ENCODE assay signal across 24 mouse cellular contexts in genomic region chr1:171938952-171939948, GRCm38 (mm10). TPM values are rescaled to one million over a fixed set of nuclear protein-coding genes. Genes with fewer than 3 reads are reported as not detected.
DNase-seq lines count a peak whose midpoint lies in the region; ATAC-seq lines count a peak whose summit lies in the region.
"Had no signal": no experiment of that assay in that cellular context is flagged by ENCODE, and none has a peak within 500 bp of the region (broad histone marks: within the 10 kb centered on the region; RNA-seq: fewer than 3 reads in every experiment).

No protein-coding gene starts in this region.

- H3K9ac ChIP-seq in embryonic facial prominence, embryonic 11.5 days (replicated peaks; ENCODE audit: low read length) = no peak overlapping the region
- H3K9ac ChIP-seq: embryonic facial prominence, embryonic 13.5 days; limb, embryonic 13.5 days; liver, embryonic 14.5 days had no signal

- H3K27ac ChIP-seq in embryonic facial prominence, embryonic 11.5 days (replicated peaks; ENCODE audit: low read depth, low read length) = no peak overlapping the region
- no peak overlapping the region for H3K27ac ChIP-seq in embryonic facial prominence, embryonic 10.5 days (replicated peaks)
- H3K27ac ChIP-seq: embryonic facial prominence, embryonic 13.5 days; gastrocnemius, adult 2 months; limb, embryonic 13.5 days; liver, embryonic 14.5 days had no signal

- 0 out of 2 replicates have a peak, but pooled peaks have one; percentile 48 for ATAC-seq in embryonic facial prominence, embryonic 11.5 days (replicated peaks; ENCODE audit: insufficient number of reproducible peaks, low FRiP score, low TSS enrichment, low read depth)
- peak; percentile 63 for ATAC-seq in megakaryocyte-erythroid progenitor cell, adult 5-6 weeks (replicated peaks; ENCODE audit: low FRiP score, low TSS enrichment, poor library complexity, severe bottlenecking)
- ATAC-seq: forebrain, embryonic 16.5 days; hindbrain, embryonic 16.5 days; lung, postnatal 0 days had no signal

- H3K9me3 ChIP-seq in embryonic facial prominence, embryonic 11.5 days (replicated peaks; ENCODE audit: control insufficient read depth, low read length) = no peaks in the 10 kb centered on the region
- H3K9me3 ChIP-seq in embryonic facial prominence, embryonic 10.5 days = no peaks in the 10 kb centered on the region
- H3K9me3 ChIP-seq: embryonic facial prominence, embryonic 13.5 days; limb, embryonic 13.5 days had no signal

- H3K4me3 ChIP-seq in embryonic facial prominence, embryonic 11.5 days (ENCODE audit: low read depth, low read length) = no peak overlapping the region
- H3K4me3 ChIP-seq in embryonic facial prominence, embryonic 10.5 days = no peak overlapping the region
- H3K4me3 ChIP-seq: embryonic facial prominence, embryonic 13.5 days; gastrocnemius, adult 2 months; limb, embryonic 13.5 days; megakaryocyte, embryonic 14.5 days had no signal

- H3K27me3 ChIP-seq in embryonic facial prominence, embryonic 11.5 days (ENCODE audit: control insufficient read depth, insufficient read depth, low read length) = no peaks in the 10 kb centered on the region
- H3K27me3 ChIP-seq in embryonic facial prominence, embryonic 10.5 days (replicated peaks; ENCODE audit: low read depth, poor library complexity, severe bottlenecking) = no peaks in the 10 kb centered on the region
- H3K27me3 ChIP-seq: embryonic facial prominence, embryonic 13.5 days; limb, embryonic 13.5 days; megakaryocyte, embryonic 14.5 days had no signal

- H3K4me1 ChIP-seq in embryonic facial prominence, embryonic 11.5 days (ENCODE audit: control insufficient read depth, insufficient read depth, low read length) = no peaks in the 10 kb centered on the region
- H3K4me1 ChIP-seq in embryonic facial prominence, embryonic 10.5 days = no peaks in the 10 kb centered on the region
- H3K4me1 ChIP-seq: embryonic facial prominence, embryonic 13.5 days; limb, embryonic 13.5 days; megakaryocyte, embryonic 14.5 days had no signal

- H3K4me2 ChIP-seq in embryonic facial prominence, embryonic 11.5 days (ENCODE audit: low read depth, low read length) = no peak overlapping the region
- H3K4me2 ChIP-seq: embryonic facial prominence, embryonic 13.5 days; limb, embryonic 13.5 days had no signal

- no peak for DNase-seq in embryonic facial prominence, embryonic 11.5 days (ENCODE audit: low spot score)
- DNase-seq in embryonic facial prominence, embryonic 10.5 days (ENCODE audit: low spot score) = no peak
- peak; percentile 12 to 15 for DNase-seq in right cerebral cortex, adult 2 months (ENCODE audit: low spot score in 2 of 2)
- DNase-seq in right cerebral cortex, postnatal 4 days = no peak
- no peak for DNase-seq in kidney, postnatal 14 days
- DNase-seq in retina, postnatal 1 day = no peak
- DNase-seq in testis, postnatal 10 days (ENCODE audit: low spot score) = no peak
- DNase-seq: adrenal gland, postnatal 25 days; cerebellum, adult 2 months; gastrocnemius, adult 2 months; heart, postnatal 36 days; kidney, adult 18-20 months; kidney, postnatal 25 days; layer of hippocampus, adult 9-11 months had no signal

- WGBS in embryonic facial prominence, embryonic 11.5 days = 79% methylated on average over 14 of the region's 14 CpGs
- WGBS in embryonic facial prominence, embryonic 10.5 days = 84% methylated on average over 14 of the region's 14 CpGs

- H3K36me3 ChIP-seq in embryonic facial prominence, embryonic 11.5 days (replicated peaks; ENCODE audit: control insufficient read depth, insufficient read depth, low read depth, low read length) = no peaks in the 10 kb centered on the region
- H3K36me3 ChIP-seq in embryonic facial prominence, embryonic 10.5 days (replicated peaks) = no peaks in the 10 kb centered on the region
- H3K36me3 ChIP-seq: embryonic facial prominence, embryonic 13.5 days; limb, embryonic 13.5 days had no signal

RNA-seq across cellular contexts. Expression of gene Slamf6, which starts 21.9 kb away (rescaled TPM):
- polyA plus RNA-seq in embryonic facial prominence, embryonic 11.5 days (2014; fragmentation: Nextera tagmentation; extraction: Ambion mirVana) = not detected in 2 replicates
- polyA plus RNA-seq in embryonic facial prominence, embryonic 10.5 days (2016; fragmentation: Nextera tagmentation; extraction: Ambion mirVana) = 0.45 TPM in 1 of 2 replicates, not detected in the other
- 3.7 and 17.0 TPM in 2 replicates for total RNA-seq in megakaryocyte-erythroid progenitor cell, adult 5-6 weeks (2014; fragmentation: Nextera tagmentation)
- 0.50 and 3.5 TPM in 2 replicates for total RNA-seq in megakaryocyte-erythroid progenitor cell, adult 5-6 weeks (2017)
- total RNA-seq: gastrocnemius, adult 2 months had no signal
- polyA plus RNA-seq: cerebellum, adult 2 months; forebrain, embryonic 16.5 days; hindbrain, embryonic 16.5 days; neural tube, embryonic 14.5 days had no signal

RNA-seq across cellular contexts. Expression of gene Gm10521, which starts 43.8 kb away (rescaled TPM):
- polyA plus RNA-seq in embryonic facial prominence, embryonic 11.5 days (2014; fragmentation: Nextera tagmentation; extraction: Ambion mirVana) = not detected in 2 replicates
- polyA plus RNA-seq in embryonic facial prominence, embryonic 10.5 days (2016; fragmentation: Nextera tagmentation; extraction: Ambion mirVana) = not detected in 2 replicates
- 2.6 and 2.7 TPM in 2 replicates for total RNA-seq in megakaryocyte-erythroid progenitor cell, adult 5-6 weeks (2014; fragmentation: Nextera tagmentation)
- 1.1 TPM in 2 replicates for total RNA-seq in megakaryocyte-erythroid progenitor cell, adult 5-6 weeks (2017)
- total RNA-seq: gastrocnemius, adult 2 months had no signal
- polyA plus RNA-seq: embryonic facial prominence, embryonic 13.5 days; forebrain, embryonic 16.5 days; hindbrain, embryonic 16.5 days; limb, embryonic 13.5 days; lung, postnatal 0 days; neural tube, embryonic 14.5 days; stomach, embryonic 16.5 days had no signal

Comparison
In these comparisons a context has a peak if more than half of its experiments do, and no peak if none do; other contexts are left out.
1. DNase-seq: peak in right cerebral cortex, adult 2 months (2 of 2); none in embryonic facial prominence, embryonic 11.5 days (single experiment), embryonic facial prominence, embryonic 10.5 days (single experiment), right cerebral cortex, postnatal 4 days (single experiment), kidney, postnatal 14 days (single experiment), retina, postnatal 1 day (single experiment) and testis, postnatal 10 days (single experiment).